Comparison of ENCODE assay signal across 28 mouse cellular contexts in the genomic region with DNA sequence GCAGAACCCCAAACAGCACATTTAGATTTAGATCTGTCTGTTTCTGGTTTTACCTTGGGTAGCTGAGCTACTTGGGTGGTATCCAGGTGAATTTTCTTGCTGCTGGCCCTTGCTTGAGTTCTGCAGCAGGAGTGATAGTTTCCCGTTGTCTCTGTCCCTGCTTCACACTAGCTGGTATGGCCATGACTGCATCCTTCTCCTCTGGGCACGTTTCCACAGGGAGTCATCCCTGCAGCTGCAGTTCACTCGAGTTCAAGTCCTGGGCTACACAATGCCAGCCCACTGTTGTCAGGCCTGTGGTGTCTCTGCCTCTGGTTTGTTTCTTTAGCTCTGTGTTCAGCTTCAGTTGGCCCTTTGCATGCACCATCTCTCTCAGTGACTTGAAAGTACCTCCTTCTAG.
"Had no signal": no experiment of that assay in that cellular context is flagged by ENCODE, and none has a peak within 500 bp of the region (broad histone marks: within the 10 kb centered on the region; RNA-seq: fewer than 3 reads in every experiment).

No protein-coding gene starts in this region.

- H3K4me2 ChIP-seq: heart, embryonic 11.5 days; heart, embryonic 13.5 days; heart, embryonic 15.5 days; hindbrain, embryonic 13.5 days; hindbrain, embryonic 15.5 days; intestine, embryonic 15.5 days; limb, embryonic 12.5 days; liver, embryonic 11.5 days; liver, embryonic 13.5 days; liver, embryonic 15.5 days had no signal

- ATAC-seq: inflammation-experienced regulatory T-cells, adult 6 months; intestine, postnatal 0 days; liver, postnatal 0 days had no signal

- H3K27ac ChIP-seq: heart, adult 2 months; heart, embryonic 13.5 days; heart, embryonic 15.5 days; hindbrain, embryonic 13.5 days; hindbrain, embryonic 15.5 days; intestine, embryonic 15.5 days; layer of hippocampus, adult 2 months; left cerebral cortex, adult 2 months; limb, embryonic 10.5 days; limb, embryonic 12.5 days; liver, embryonic 13.5 days; liver, embryonic 15.5 days had no signal

- H3K4me1 ChIP-seq: hindbrain, embryonic 13.5 days; hindbrain, embryonic 15.5 days; liver, embryonic 13.5 days; liver, embryonic 15.5 days had no signal

- H3K36me3 ChIP-seq: heart, embryonic 13.5 days; heart, embryonic 15.5 days; hindbrain, embryonic 13.5 days; hindbrain, embryonic 15.5 days; intestine, embryonic 15.5 days; limb, embryonic 10.5 days; limb, embryonic 12.5 days; liver, embryonic 13.5 days; liver, embryonic 15.5 days had no signal

- H3K9me3 ChIP-seq: heart, embryonic 13.5 days; heart, embryonic 15.5 days; hindbrain, embryonic 13.5 days; hindbrain, embryonic 15.5 days; intestine, embryonic 15.5 days; limb, embryonic 10.5 days; limb, embryonic 12.5 days; liver, embryonic 13.5 days; liver, embryonic 15.5 days had no signal

- H3K9ac ChIP-seq: heart, embryonic 13.5 days; heart, embryonic 15.5 days; hindbrain, embryonic 13.5 days; hindbrain, embryonic 15.5 days; intestine, embryonic 15.5 days; limb, embryonic 12.5 days; liver, embryonic 13.5 days; liver, embryonic 15.5 days; liver, postnatal 0 days had no signal

- DNase-seq: gastrocnemius, postnatal 14 days; gastrocnemius, postnatal 36 days; heart, adult 11 months; heart, adult 2 months; heart, postnatal 14 days; heart, postnatal 36 days; kidney, adult 18-20 months; kidney, adult 8-10 months; kidney, postnatal 10 days; kidney, postnatal 25 days; kidney, postnatal 4 days; liver; liver, embryonic 13.5 days; liver, postnatal 0 days had no signal

- H3K27me3 ChIP-seq: heart, embryonic 13.5 days; heart, embryonic 15.5 days; hindbrain, embryonic 13.5 days; hindbrain, embryonic 15.5 days; intestine, embryonic 15.5 days; limb, embryonic 12.5 days; liver, embryonic 13.5 days; liver, embryonic 15.5 days had no signal

- H3K4me3 ChIP-seq: heart, adult 2 months; heart, embryonic 13.5 days; heart, embryonic 15.5 days; hindbrain, embryonic 13.5 days; hindbrain, embryonic 15.5 days; intestine, embryonic 15.5 days; layer of hippocampus, adult 2 months; left cerebral cortex, adult 2 months; limb, embryonic 10.5 days; limb, embryonic 12.5 days; liver, embryonic 13.5 days; liver, embryonic 15.5 days had no signal
